9 mouse cellular contexts compared by ENCODE assay signal in the genomic region with DNA sequence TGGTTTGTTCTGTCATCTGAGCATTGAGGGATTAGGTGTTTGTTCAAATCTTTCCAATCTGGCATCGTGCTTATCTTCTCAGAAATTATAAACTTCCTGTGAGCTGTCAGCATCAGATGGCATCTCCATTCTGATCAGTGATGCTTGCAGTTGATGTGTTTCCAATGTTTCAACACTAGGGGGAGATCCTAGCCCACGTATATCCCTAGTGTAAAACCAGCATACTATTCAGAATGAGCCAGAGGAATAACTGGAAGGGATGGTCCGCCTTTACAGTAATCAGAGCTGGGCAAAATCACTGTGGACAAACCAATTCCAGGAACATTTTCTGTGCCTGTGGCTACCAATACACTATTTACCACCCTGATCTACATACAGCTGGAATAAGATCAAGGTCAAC. TPM values are rescaled to one million over a fixed set of nuclear protein-coding genes. Genes with fewer than 3 reads are reported as not detected.
DNase-seq lines count a peak whose midpoint lies in the region; ATAC-seq lines count a peak whose summit lies in the region.
"Had no signal": no experiment of that assay in that cellular context is flagged by ENCODE, and none has a peak within 500 bp of the region (broad histone marks: within the 10 kb centered on the region; RNA-seq: fewer than 3 reads in every experiment).

No protein-coding gene starts in this region.

- no peak overlapping the region for H3K27ac ChIP-seq in limb, embryonic 11.5 days (replicated peaks; ENCODE audit: low read depth, low read length)
- no peak overlapping the region for H3K27ac ChIP-seq in limb, embryonic 10.5 days
- no peak overlapping the region for H3K27ac ChIP-seq in embryonic facial prominence, embryonic 10.5 days (replicated peaks)

- H3K9me3 ChIP-seq in limb, embryonic 11.5 days (ENCODE audit: control insufficient read depth, low read length): no peaks in the 10 kb centered on the region
- no peaks in the 10 kb centered on the region for H3K9me3 ChIP-seq in limb, embryonic 10.5 days (replicated peaks)
- no peaks in the 10 kb centered on the region for H3K9me3 ChIP-seq in embryonic facial prominence, embryonic 10.5 days

- no peaks in the 10 kb centered on the region for H3K4me1 ChIP-seq in limb, embryonic 11.5 days (ENCODE audit: control insufficient read depth, insufficient read depth, low read length)
- no peaks in the 10 kb centered on the region for H3K4me1 ChIP-seq in limb, embryonic 10.5 days
- 0 out of 2 replicates have a peak, but pooled peaks cover 3% of the 10 kb centered on the region for H3K4me1 ChIP-seq in embryonic facial prominence, embryonic 10.5 days

- H3K4me2 ChIP-seq in limb, embryonic 11.5 days (ENCODE audit: low read depth, severe bottlenecking): no peak overlapping the region

- WGBS in limb, embryonic 11.5 days: 20% methylated on average over 3 of the region's 3 CpGs
- 17% methylated on average over 3 of the region's 3 CpGs for whole genome bisulfite sequencing in limb, embryonic 10.5 days
- WGBS in embryonic facial prominence, embryonic 10.5 days: 19% methylated on average over 3 of the region's 3 CpGs

- 0 out of 2 replicates have a peak, but pooled peaks have one; percentile 57 for ATAC-seq in limb, embryonic 11.5 days (ENCODE audit: insufficient number of reproducible peaks, low FRiP score, low TSS enrichment, low read depth)

- no peak overlapping the region for H3K9ac ChIP-seq in limb, embryonic 11.5 days (ENCODE audit: low read length)

- H3K27me3 ChIP-seq in limb, embryonic 11.5 days (ENCODE audit: control insufficient read depth, insufficient read depth, low read length): no peaks in the 10 kb centered on the region
- no peaks in the 10 kb centered on the region for H3K27me3 ChIP-seq in limb, embryonic 10.5 days (ENCODE audit: low read depth, poor library complexity, severe bottlenecking)
- H3K27me3 ChIP-seq in embryonic facial prominence, embryonic 10.5 days (replicated peaks; ENCODE audit: low read depth, poor library complexity, severe bottlenecking): no peaks in the 10 kb centered on the region
- no peaks in the 10 kb centered on the region for H3K27me3 ChIP-seq in splenic B cell, adult 2 months (ENCODE audit: control insufficient read depth, insufficient read depth, low read length, poor library complexity, severe bottlenecking)

- DNase-seq in limb, embryonic 11.5 days (ENCODE audit: low spot score): peak; percentile 38
- DNase-seq in limb, embryonic 10.5 days (ENCODE audit: low spot score): no peak
- peak; percentile 61 for DNase-seq in ZHBTc4 (ENCODE audit: low read depth, low spot score)
- peak; percentile 14 for DNase-seq in embryonic facial prominence, embryonic 10.5 days (ENCODE audit: low spot score)
- DNase-seq in heart, postnatal 4 days: peak; percentile 44
- DNase-seq in layer of hippocampus, adult 8-10 months (ENCODE audit: low spot score in 2 of 2): peak; percentile 34 to 36
- DNase-seq in lung, postnatal 25 days (ENCODE audit: low spot score): peak; percentile 77
- DNase-seq in splenic B cell, adult 2 months (ENCODE audit: low read depth, low spot score): peak; percentile 81

- H3K4me3 ChIP-seq in limb, embryonic 11.5 days (ENCODE audit: low read depth, low read length): no peak overlapping the region
- H3K4me3 ChIP-seq in limb, embryonic 10.5 days: no peak overlapping the region
- no peak overlapping the region for H3K4me3 ChIP-seq in embryonic facial prominence, embryonic 10.5 days
- H3K4me3 ChIP-seq: myocyte had no signal

- H3K36me3 ChIP-seq in limb, embryonic 11.5 days (ENCODE audit: control insufficient read depth, insufficient read depth, low read length): no peaks in the 10 kb centered on the region
- no peaks in the 10 kb centered on the region for H3K36me3 ChIP-seq in limb, embryonic 10.5 days
- no peaks in the 10 kb centered on the region for H3K36me3 ChIP-seq in embryonic facial prominence, embryonic 10.5 days (replicated peaks)
- no peaks in the 10 kb centered on the region for H3K36me3 ChIP-seq in splenic B cell, adult 2 months (ENCODE audit: control insufficient read depth, insufficient read depth, low read length, poor library complexity, severe bottlenecking)

RNA-seq across cellular contexts. Expression of a gene that starts 11.0 kb away (rescaled TPM):
- 34.6 and 40.3 TPM in 2 replicates for polyA plus RNA-seq in limb, embryonic 11.5 days (2014; fragmentation: Nextera tagmentation; extraction: Ambion mirVana)
- 37.3 and 42.6 TPM in 2 replicates for polyA plus RNA-seq in limb, embryonic 10.5 days (2016; fragmentation: Nextera tagmentation; extraction: Ambion mirVana)
- 39.4 and 39.6 TPM in 2 replicates for polyA plus RNA-seq in embryonic facial prominence, embryonic 10.5 days (2016; fragmentation: Nextera tagmentation; extraction: Ambion mirVana)
- total RNA-seq in heart, postnatal 4 days (2021): 10 to 100 TPM; 43.7 to 44.9 TPM
- total RNA-seq in layer of hippocampus, adult 8-10 months (2022): 10 to 100 TPM; 49.4 to 68.1 (median 56.8) TPM

RNA-seq across cellular contexts. Expression of a gene that starts 23.2 kb away (rescaled TPM):
- 72.3 and 73.0 TPM in 2 replicates for polyA plus RNA-seq in limb, embryonic 11.5 days (2014; fragmentation: Nextera tagmentation; extraction: Ambion mirVana)
- polyA plus RNA-seq in limb, embryonic 10.5 days (2016; fragmentation: Nextera tagmentation; extraction: Ambion mirVana): 64.6 and 65.4 TPM in 2 replicates
- 72.8 and 73.9 TPM in 2 replicates for polyA plus RNA-seq in embryonic facial prominence, embryonic 10.5 days (2016; fragmentation: Nextera tagmentation; extraction: Ambion mirVana)
- 100 to 1,000 TPM; 130 to 135 TPM for total RNA-seq in heart, postnatal 4 days (2021)
- total RNA-seq in layer of hippocampus, adult 8-10 months (2022): 10 to 100 TPM; 27.4 to 37.3 (median 30.9) TPM
